Mouse (Mus musculus) liver, embryonic 16.5 days (tissue): ENCODE measurements at regions not wholly inside any gene's neighbourhood (a gene's known extent, or its start where the extent isn't known, plus 50 kb on each side); places are given as distances from the start of the nearest gene placed in this dataset.

ENCODE experiments used
- ATAC-seq: fragments of 200-750 bp; cut with Nextera tagmentation; 2 replicates; pipeline ENCODE4 v1.8.0; 2017; ENCODE audit warnings: low read depth, mild to moderate bottlenecking, moderate number of reproducible peaks, moderate library complexity
- H3K27ac ChIP-seq: fragments of 300-500 bp; sonication (generic); 2 replicates; pipeline ENCODE4 v1.5.1; 2014; ENCODE audit warnings: mild to moderate bottlenecking, low read length
- H3K27me3 ChIP-seq: fragments of 300-500 bp; sonication (generic); 2 replicates; pipeline ENCODE4 v1.6.1; 2014; ENCODE audit warnings: low read depth, low read length, mixed read lengths; ENCODE audit not compliant: control insufficient read depth, insufficient read depth
- H3K36me3 ChIP-seq: fragments of 300-500 bp; sonication (generic); 2 replicates; pipeline ENCODE4 v1.6.1; 2014; ENCODE audit warnings: mild to moderate bottlenecking; ENCODE audit not compliant: control insufficient read depth, insufficient read depth
- H3K4me1 ChIP-seq: fragments of 300-500 bp; sonication (generic); 2 replicates; pipeline ENCODE4 v1.6.1; 2014; ENCODE audit warnings: low read depth, low read length, mixed read lengths; ENCODE audit not compliant: control insufficient read depth
- H3K4me2 ChIP-seq: fragments of 300-500 bp; sonication (generic); 2 replicates; pipeline ENCODE4 v1.6.1; 2014; ENCODE audit warnings: low read depth, low read length, mixed read lengths
- H3K4me3 ChIP-seq: fragments of 300-500 bp; sonication (generic); 2 replicates; pipeline ENCODE4 v1.5.1; 2014; ENCODE audit warnings: low read depth, mild to moderate bottlenecking, low read length
- H3K9ac ChIP-seq: fragments of 300-500 bp; sonication (generic); 2 replicates; pipeline ENCODE4 v1.6.1; 2014; ENCODE audit warnings: low read depth, low read length
- H3K9me3 ChIP-seq: fragments of 300-500 bp; sonication (generic); replicated peaks from 2 replicates; pipeline ENCODE4 v1.6.1; 2016; ENCODE audit warnings: low read length; ENCODE audit not compliant: control insufficient read depth
- WGBS: fragments of 180-500 bp; shearing (Covaris S2); extraction: QIAGEN DNeasy Blood & Tissue Kit; methylation state at CpG from one replicate; pipeline ENCODE4 v1.1.7; 2014; ENCODE audit not compliant: insufficient replicate concordance; 5-methylcytosine and 5-hydroxymethylcytosine counted together

GRCm38 (mm10) chr3:8310379-8311128 lies 1299.3 kb downstream of the Zfp704 start:
- H3K4me1 ChIP-seq = no peaks in the 10 kb centered on the region
- H3K27me3 ChIP-seq = no peaks in the 10 kb centered on the region
- 55% methylated on average over 4 of the region's 4 CpGs for WGBS
- H3K4me2 ChIP-seq = no peak overlapping the region
- no peak overlapping the region for H3K4me3 ChIP-seq
- no peak for ATAC-seq
- no peak overlapping the region for H3K27ac ChIP-seq
- no peaks in the 10 kb centered on the region for H3K36me3 ChIP-seq
- no peaks in the 10 kb centered on the region for H3K9me3 ChIP-seq
- no peak overlapping the region for H3K9ac ChIP-seq

DNA sequence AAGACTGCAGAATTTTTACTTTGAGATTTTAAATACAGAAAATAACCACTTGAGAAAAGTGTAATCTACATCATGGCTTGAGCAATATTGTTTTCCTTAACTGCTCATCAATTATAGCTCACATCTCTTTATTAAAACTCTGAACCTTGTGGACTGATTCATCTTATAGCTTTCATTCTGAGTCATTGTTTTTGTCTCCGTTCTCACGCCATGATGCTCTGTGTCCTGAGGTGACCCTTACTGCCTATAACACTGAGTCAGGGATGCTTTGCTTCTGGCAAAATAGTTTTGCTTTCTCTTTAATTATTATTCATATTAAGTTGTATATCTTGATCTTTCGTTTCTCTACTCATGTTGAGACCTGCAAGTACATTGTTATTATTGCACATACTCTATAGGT lies 1302.6 kb downstream of the Zfp704 start:
- Histone ChIP-seq H3K27ac (no peak overlapping the region), H3K4me2 (no peak overlapping the region), H3K9ac (no peak overlapping the region), H3K4me3 (no peak overlapping the region), H3K4me1 (no peaks in the 10 kb centered on the region), H3K36me3 (no peaks in the 10 kb centered on the region), H3K9me3 (no peaks in the 10 kb centered on the region), H3K27me3 (no peaks in the 10 kb centered on the region)
- ATAC-seq = no peak
- WGBS = 49% methylated on average over 3 of the region's 3 CpGs

GRCm38 (mm10) chr3:8304784-8305183 lies 1305.1 kb downstream of the Zfp704 start:
- no peaks in the 10 kb centered on the region for H3K4me1 ChIP-seq
- H3K4me3 ChIP-seq = no peak overlapping the region
- no peaks in the 10 kb centered on the region for H3K27me3 ChIP-seq
- ATAC-seq = no peak
- H3K36me3 ChIP-seq = no peaks in the 10 kb centered on the region
- no peak overlapping the region for H3K27ac ChIP-seq
- no peak overlapping the region for H3K9ac ChIP-seq
- no peaks in the 10 kb centered on the region for H3K9me3 ChIP-seq
- H3K4me2 ChIP-seq = no peak overlapping the region

DNA sequence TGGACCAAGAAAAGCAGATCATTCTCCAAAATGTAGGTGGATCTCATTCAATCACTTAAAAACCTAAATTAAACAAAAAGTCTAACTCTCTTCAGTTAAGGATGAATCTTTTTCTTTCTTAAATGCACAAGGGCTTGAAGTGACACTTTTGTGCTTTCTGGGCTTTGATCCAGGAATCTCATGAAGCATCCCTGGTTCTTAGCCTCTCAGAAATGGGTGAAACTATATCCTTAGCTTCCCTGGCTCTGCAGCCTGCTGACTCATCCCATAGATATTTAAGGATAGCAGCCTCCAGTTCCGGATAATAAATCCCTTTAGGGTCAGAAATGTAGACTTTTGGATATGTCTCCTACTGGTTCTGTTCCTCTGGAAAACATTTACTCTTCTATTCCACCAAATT lies 1316.8 kb downstream of the Zfp704 start:
- no peaks in the 10 kb centered on the region for H3K36me3 ChIP-seq
- no peak overlapping the region for H3K4me2 ChIP-seq
- no peaks in the 10 kb centered on the region for H3K9me3 ChIP-seq
- WGBS = 37% methylated on average over 1 of the region's 1 CpGs
- no peak for ATAC-seq
- H3K4me3 ChIP-seq = no peak overlapping the region
- no peak overlapping the region for H3K9ac ChIP-seq
- H3K27me3 ChIP-seq = no peaks in the 10 kb centered on the region
- H3K4me1 ChIP-seq = no peaks in the 10 kb centered on the region
- no peak overlapping the region for H3K27ac ChIP-seq

DNA sequence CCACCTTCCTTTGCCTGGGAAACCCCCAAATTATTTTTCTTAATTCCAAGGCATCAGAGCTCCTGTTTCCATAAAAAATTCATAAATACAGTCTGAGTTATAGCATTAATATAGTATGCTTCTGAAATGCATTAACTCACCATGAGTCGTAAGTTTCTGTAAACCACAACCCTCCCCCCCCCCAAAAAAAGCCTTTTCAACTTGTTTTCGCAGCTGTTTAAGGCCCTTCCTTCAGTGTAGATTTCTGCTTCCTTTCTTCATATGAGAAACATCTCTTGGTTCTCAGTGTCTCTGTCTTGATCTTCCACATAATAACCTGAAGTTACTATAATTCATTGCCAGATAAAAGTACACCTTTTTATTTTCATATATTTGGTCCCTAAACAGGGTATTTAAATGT lies 1320.3 kb downstream of the Zfp704 start:
- Histone ChIP-seq H3K27ac (no peak overlapping the region), H3K4me3 (no peak overlapping the region), H3K36me3 (no peaks in the 10 kb centered on the region), H3K9ac (no peak overlapping the region), H3K9me3 (no peaks in the 10 kb centered on the region), H3K27me3 (no peaks in the 10 kb centered on the region), H3K4me2 (no peak overlapping the region), H3K4me1 (no peaks in the 10 kb centered on the region)
- WGBS = 44% methylated on average over 2 of the region's 2 CpGs
- ATAC-seq = no peak

- Histone ChIP-seq H3K4me3 (no peak overlapping the region), H3K4me2 (no peak overlapping the region), H3K9me3 (no peaks in the 10 kb centered on the region), H3K36me3 (no peaks in the 10 kb centered on the region), H3K9ac (no peak overlapping the region), H3K27ac (no peak overlapping the region), H3K27me3 (no peaks in the 10 kb centered on the region), H3K4me1 (no peaks in the 10 kb centered on the region)
- ATAC-seq = no peak
- 45% methylated on average over 1 of the region's 1 CpGs for WGBS
Measured at GRCm38 (mm10) chr3:8288437-8288836, 1321.4 kb downstream of the Zfp704 start.

GRCm38 (mm10) chr3:8284655-8285428 lies 1325.0 kb downstream of the Zfp704 start:
- Histone ChIP-seq H3K4me2 (no peak overlapping the region), H3K36me3 (no peaks in the 10 kb centered on the region), H3K27ac (no peak overlapping the region), H3K9ac (no peak overlapping the region), H3K4me1 (no peaks in the 10 kb centered on the region), H3K9me3 (no peaks in the 10 kb centered on the region), H3K27me3 (no peaks in the 10 kb centered on the region), H3K4me3 (no peak overlapping the region)
- WGBS = 62% methylated on average over 14 of the region's 14 CpGs
- ATAC-seq = no peak

DNA sequence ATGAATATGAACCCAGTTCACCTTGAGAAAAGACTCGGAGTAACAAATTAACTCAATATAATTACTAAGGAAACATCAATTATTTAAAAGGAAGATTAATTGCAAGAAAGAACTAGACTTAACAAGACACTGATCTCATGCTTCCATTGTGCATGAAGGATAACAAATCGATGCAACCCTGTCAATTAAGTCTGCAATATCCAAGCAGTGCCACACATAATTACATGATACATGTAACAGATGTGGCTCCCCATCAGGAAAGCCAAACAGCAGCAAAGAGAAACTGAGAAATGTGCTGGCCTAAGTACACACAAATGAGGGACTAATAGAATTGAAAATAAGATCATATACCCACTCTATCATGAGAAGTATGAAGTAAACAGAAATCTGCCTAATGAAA lies 1327.5 kb downstream of the Zfp704 start:
- Histone ChIP-seq H3K4me2 (no peak overlapping the region), H3K36me3 (no peaks in the 10 kb centered on the region), H3K4me1 (no peaks in the 10 kb centered on the region), H3K9ac (no peak overlapping the region), H3K9me3 (no peaks in the 10 kb centered on the region), H3K4me3 (no peak overlapping the region), H3K27me3 (no peaks in the 10 kb centered on the region), H3K27ac (no peak overlapping the region)
- 46% methylated on average over 2 of the region's 2 CpGs for WGBS
- no peak for ATAC-seq

DNA sequence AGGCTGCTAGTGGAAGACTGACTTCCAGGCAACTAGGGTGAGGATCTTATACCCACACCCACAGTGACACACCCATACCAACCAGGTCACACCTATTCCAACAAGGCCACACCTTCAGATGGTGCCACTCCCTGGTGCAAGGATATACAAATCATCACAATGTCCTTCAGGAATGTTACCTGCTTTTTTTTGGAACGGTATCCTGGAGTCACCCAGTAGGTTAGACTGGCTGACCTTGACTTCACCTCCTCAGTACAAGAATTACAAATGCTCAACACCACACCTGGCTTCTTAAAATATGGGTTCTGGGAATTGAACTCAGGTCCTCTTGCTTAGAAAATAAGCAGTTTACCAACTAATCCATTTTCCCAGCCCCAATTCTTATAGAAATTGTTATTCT lies 1333.2 kb downstream of the Zfp704 start:
- ATAC-seq = no peak

More for the DNA sequence above, 1333.2 kb downstream of the Zfp704 start:
- 32% methylated on average over 1 of the region's 1 CpGs for WGBS
- H3K36me3 ChIP-seq = no peaks in the 10 kb centered on the region
- no peaks in the 10 kb centered on the region for H3K9me3 ChIP-seq
- no peaks in the 10 kb centered on the region for H3K27me3 ChIP-seq
- H3K27ac ChIP-seq = no peak overlapping the region
- no peak overlapping the region for H3K4me2 ChIP-seq
- no peak overlapping the region for H3K9ac ChIP-seq
- no peaks in the 10 kb centered on the region for H3K4me1 ChIP-seq
- H3K4me3 ChIP-seq = no peak overlapping the region
